Mouse (Mus musculus): ENCODE data around the gene Akr1a1.

Gene Akr1a1

GRCm38 (mm10) chr4:116642071-116642470 lies 9.4 kb downstream of the Akr1a1 start:
- CTCF ChIA-PET: interaction anchor here in 2 of 4 experiments (0.7 to 1.0 kb wide), 2 partner anchors 23 to 58 kb away, joined by 4 to 5 read pairs; no protein-coding TSS in a partner anchor
- POLR2A ChIA-PET: interaction anchor here in 3 of 4 experiments (1.0 to 28.6 kb wide), 10 partner anchors 10 to 44 kb away, joined by 5 to 786 read pairs (median 34); partner anchors contain the start of genes Akr1a1 (in 2 of the 3), Nasp (in 2 of the 3) and Prdx1 (in 2 of the 3)

GRCm38 (mm10) chr4:116638821-116639220 lies 12.7 kb downstream of the Akr1a1 start:
- POLR2A ChIA-PET: interaction anchor here in 3 of 4 experiments (0.6 to 28.6 kb wide), 15 partner anchors 9 to 217 kb away, joined by 3 to 786 read pairs (median 5); partner anchors contain the start of genes Akr1a1 (in 2 of the 3), Nasp (in 2 of the 3), Ccdc17 (in 1 of the 3) and Prdx1 (in 1 of the 3)

GRCm38 (mm10) chr4:116635197-116635596 lies 16.3 kb downstream of the Akr1a1 start:
- CTCF ChIA-PET: interaction anchor here in 2 of 4 experiments (1.2 to 1.4 kb wide), 2 partner anchors 9 kb away, joined by 3 read pairs; no protein-coding TSS in a partner anchor
- POLR2A ChIA-PET: interaction anchor here in 3 of 4 experiments (0.7 to 28.6 kb wide), 16 partner anchors 7 to 131 kb away, joined by 3 to 786 read pairs (median 4); partner anchors contain the start of genes Akr1a1 (in 2 of the 3), Nasp (in 2 of the 3), Ccdc163 (in 1 of the 3) and Mmachc (in 1 of the 3)

More at GRCm38 (mm10) chr4:116638821-116639220, 12.7 kb downstream of the Akr1a1 start:
- CTCF ChIA-PET: interaction anchor here in 1 of 4 experiments (0.8 kb wide), 1 partner anchor 82 kb away, joined by 3 read pairs; the partner anchor contains the start of gene Tesk2

- CTCF ChIA-PET: interaction anchor here (0.6 to 1.8 kb wide), 6 partner anchors 16 to 64 kb away, joined by 3 to 4 read pairs (median 3); no protein-coding TSS in a partner anchor
- POLR2A ChIA-PET: interaction anchor here (0.7 to 27.0 kb wide), 57 partner anchors 8 to 1526 kb away, joined by 3 to 849 read pairs (median 5); partner anchors contain the start of genes Akr1a1 (in 3 of the 4), Gpbp1l1 (in 3 of the 4), Prdx1 (in 3 of the 4) and Tmem69 (in 2 of the 4)
These were observed 23.5 kb downstream of the Akr1a1 start, which contains the start of gene Nasp for GRCm38 (mm10) chr4:116627722-116628662. Nasp (minus strand) TSS chr4:116627941.

GRCm38 (mm10) chr4:116627359-116627716 lies 24.1 kb downstream of the Akr1a1 start:
- CTCF ChIA-PET: interaction anchor here in 2 of 4 experiments (1.2 to 1.8 kb wide), 2 partner anchors 17 to 35 kb away, joined by 3 to 4 read pairs; no protein-coding TSS in a partner anchor

GRCm38 (mm10) chr4:116626658-116627358 lies 24.7 kb downstream of the Akr1a1 start:
- ChIA-PET POLR2A (interaction anchor here (0.5 to 27.0 kb wide), 67 partner anchors 8 to 1525 kb away, joined by 3 to 849 read pairs (median 5); partner anchors contain the start of genes Akr1a1 (in 3 of the 4), Gpbp1l1 (in 3 of the 4), Prdx1 (in 3 of the 4) and Ccdc163 (in 2 of the 4)), CTCF (interaction anchor here in 2 of 4 experiments (0.9 to 1.8 kb wide), 2 partner anchors 17 to 29 kb away, joined by 3 to 4 read pairs; no protein-coding TSS in a partner anchor)

More at GRCm38 (mm10) chr4:116627359-116627716, 24.1 kb downstream of the Akr1a1 start:
- POLR2A ChIA-PET: interaction anchor here (0.6 to 27.0 kb wide), 58 partner anchors 8 to 1525 kb away, joined by 3 to 849 read pairs (median 5); partner anchors contain the start of genes Akr1a1 (in 3 of the 4), Gpbp1l1 (in 3 of the 4), Prdx1 (in 3 of the 4) and Ccdc163 (in 2 of the 4)

GRCm38 (mm10) chr4:116624831-116625230 lies 26.6 kb downstream of the Akr1a1 start:
- POLR2A ChIA-PET: interaction anchor here (0.7 to 27.0 kb wide), 28 partner anchors 7 to 1557 kb away, joined by 3 to 849 read pairs (median 6); partner anchors contain the start of genes Gpbp1l1 (in 3 of the 4), Prdx1 (in 3 of the 4), Akr1a1 (in 2 of the 4) and Tmem69 (in 2 of the 4)
- CTCF ChIA-PET: interaction anchor here in 3 of 4 experiments (0.6 to 0.9 kb wide), 4 partner anchors 20 to 488 kb away, joined by 3 to 19 read pairs (median 4); partner anchors contain the start of gene Zswim5 (in 1 of the 3)

- POLR2A ChIA-PET: interaction anchor here (1.0 to 27.0 kb wide), 13 partner anchors 9 to 71 kb away, joined by 3 to 849 read pairs (median 5); partner anchors contain the start of genes Akr1a1 (in 2 of the 4), Nasp (in 2 of the 4), Ccdc17 (in 1 of the 4) and Gpbp1l1 (in 1 of the 4)
- CTCF ChIA-PET: no interaction called here
These were observed 36.2 kb downstream of the Akr1a1 start for GRCm38 (mm10) chr4:116615237-116615636.

- CTCF ChIA-PET: interaction anchor here in 2 of 4 experiments (0.6 to 0.8 kb wide), 2 partner anchors 9 to 53 kb away, joined by 3 read pairs; no protein-coding TSS in a partner anchor
- POLR2A ChIA-PET: interaction anchor here in 3 of 4 experiments (0.6 to 24.6 kb wide), 15 partner anchors 5 to 75 kb away, joined by 3 to 849 read pairs (median 4); partner anchors contain the start of genes Akr1a1 (in 1 of the 3), Ccdc17 (in 1 of the 3), Gpbp1l1 (in 1 of the 3) and Nasp (in 1 of the 3)
These were observed 38.9 kb downstream of the Akr1a1 start for GRCm38 (mm10) chr4:116612621-116613020.

GRCm38 (mm10) chr4:116596978-116597881 lies 54.2 kb downstream of the Akr1a1 start:
- ChIA-PET CTCF (interaction anchor here in 3 of 4 experiments (0.5 to 0.9 kb wide), 5 partner anchors 26 to 89 kb away, joined by 3 to 4 read pairs (median 3); no protein-coding TSS in a partner anchor), POLR2A (interaction anchor here (0.5 to 20.5 kb wide), 38 partner anchors 9 to 542 kb away, joined by 3 to 849 read pairs (median 4); partner anchors contain the start of genes Prdx1 (in 3 of the 4), Gpbp1l1 (in 2 of the 4), Nasp (in 2 of the 4) and Akr1a1 (in 1 of the 4))

- POLR2A ChIA-PET: interaction anchor here (0.5 to 20.5 kb wide), 28 partner anchors 9 to 514 kb away, joined by 3 to 849 read pairs (median 5); partner anchors contain the start of genes Gpbp1l1 (in 4 of the 4), Prdx1 (in 3 of the 4), Akr1a1 (in 1 of the 4) and Ccdc163 (in 1 of the 4)
These were observed 55.1 kb downstream of the Akr1a1 start, which contains the start of gene Ccdc17 for GRCm38 (mm10) chr4:116596379-116596778. Ccdc17 (plus strand) TSS chr4:116596654.

GRCm38 (mm10) chr4:116595793-116596192 lies 55.7 kb downstream of the Akr1a1 start:
- POLR2A ChIA-PET: interaction anchor here (0.5 to 20.5 kb wide), 28 partner anchors 7 to 515 kb away, joined by 3 to 849 read pairs (median 4); partner anchors contain the start of genes Gpbp1l1 (in 4 of the 4), Prdx1 (in 3 of the 4), Akr1a1 (in 1 of the 4) and Ccdc163 (in 1 of the 4)
- CTCF ChIA-PET: interaction anchor here in 1 of 4 experiments (0.7 to 1.5 kb wide), 3 partner anchors 33 to 459 kb away, joined by 3 to 5 read pairs (median 3); partner anchors contain the start of gene Gpbp1l1

More at GRCm38 (mm10) chr4:116596379-116596778, 55.1 kb downstream of the Akr1a1 start, which contains the start of gene Ccdc17:
- CTCF ChIA-PET: interaction anchor here in 2 of 4 experiments (0.6 to 1.5 kb wide), 4 partner anchors 39 to 1577 kb away, joined by 3 to 5 read pairs (median 3); partner anchors contain the start of gene Gpbp1l1 (in 1 of the 2)

All from embryonic stem cell, embryonic (primary cell).